Mouse (Mus musculus): Measurements from ENCODE around the gene Usp35. TPM values are rescaled to one million over a fixed set of nuclear protein-coding genes. Genes with fewer than 3 reads are reported as not detected.

The Usp35 gene
- total RNA-seq (2018; cell fraction: chromatin; rRNA removed), result 100 to 1,000 TPM in 2 of 26 experiments, 10 to 100 TPM in 24; 28.1 to 106 (median 69.9) TPM
- 1 to 10 TPM; 1.4 to 9.0 (median 4.8) TPM for total RNA-seq (2018; cell fraction: cytosol; rRNA removed)
- total RNA-seq (2018; cell fraction: nucleus; rRNA removed), result 10 to 100 TPM; 12.1 to 66.0 (median 44.3) TPM
- 1.4 to 13.9 TPM (median 2.4 TPM) in 3 replicates for polyA plus RNA-seq (2018)

DNA sequence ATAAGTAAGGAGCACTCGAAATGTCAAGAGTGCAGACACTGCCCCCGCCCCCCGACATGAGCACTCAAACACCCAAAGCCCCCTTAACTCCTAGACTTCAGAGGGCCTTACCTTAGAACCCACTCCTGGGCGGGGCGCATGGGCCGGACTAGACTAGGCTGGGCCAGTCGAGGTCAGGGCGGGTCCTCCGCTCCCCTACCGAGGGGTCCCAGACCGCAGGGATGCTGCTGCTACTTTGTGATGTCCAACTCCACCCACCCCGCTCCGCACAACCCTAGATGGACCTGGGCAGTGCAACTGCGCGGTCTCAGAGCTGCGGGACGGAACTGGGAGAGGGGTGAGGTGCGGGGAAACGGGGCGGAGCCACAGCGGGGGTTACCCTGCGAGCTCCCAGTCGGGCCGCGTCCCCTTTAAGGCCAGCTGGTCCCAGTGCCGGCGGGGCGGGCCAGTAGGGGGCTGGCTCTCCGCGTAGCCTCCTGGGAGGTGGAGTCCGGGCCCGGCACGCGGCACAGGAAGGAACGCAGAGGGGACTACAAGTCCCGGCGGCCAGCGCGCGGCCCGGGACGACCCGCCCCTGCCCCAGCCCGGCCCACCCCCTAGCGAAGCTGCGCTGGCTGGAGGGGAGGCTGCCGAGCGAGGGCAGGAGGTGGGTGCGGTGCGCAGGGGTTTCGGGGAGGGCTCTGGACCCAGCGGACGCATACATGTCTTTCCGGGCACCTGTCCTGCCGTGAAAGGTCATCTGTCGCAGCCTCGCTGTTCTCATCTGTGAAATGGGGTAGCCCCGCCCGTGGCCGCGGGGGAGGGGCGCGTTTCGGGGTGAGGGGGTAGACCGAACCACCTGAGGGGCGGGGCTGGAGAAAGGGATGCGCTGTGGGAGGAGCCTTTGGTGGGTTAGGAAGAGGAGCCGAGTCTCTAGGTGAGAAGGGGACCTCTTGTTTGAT, at the start of gene Usp35, which contains the start of gene Kctd21:
TSS of gene Usp35 (minus strand) at position 295 of the 941 bp plus-strand sequence.
TSS of gene Kctd21 (plus strand) at position 602 of the 941 bp plus-strand sequence.
- Histone ChIP-seq H3K27ac (peak within 1 kb of the TSS; percentile 52), H3K4me3 (ENCODE audit: inconsistent target) (peak within 1 kb of the TSS; percentile 80), H3K79me2 (ENCODE audit: inconsistent target) (peaks cover 9% of the 10 kb centered on the region; the same call in 1 of the 2 replicates), H3K36me3 (ENCODE audit: inconsistent target) (no peaks in the 10 kb centered on the region; the same call in 1 of the 2 replicates)
- 2% methylated on average over 63 of the region's 68 CpGs for WGBS (ENCODE audit: missing documents)

DNA sequence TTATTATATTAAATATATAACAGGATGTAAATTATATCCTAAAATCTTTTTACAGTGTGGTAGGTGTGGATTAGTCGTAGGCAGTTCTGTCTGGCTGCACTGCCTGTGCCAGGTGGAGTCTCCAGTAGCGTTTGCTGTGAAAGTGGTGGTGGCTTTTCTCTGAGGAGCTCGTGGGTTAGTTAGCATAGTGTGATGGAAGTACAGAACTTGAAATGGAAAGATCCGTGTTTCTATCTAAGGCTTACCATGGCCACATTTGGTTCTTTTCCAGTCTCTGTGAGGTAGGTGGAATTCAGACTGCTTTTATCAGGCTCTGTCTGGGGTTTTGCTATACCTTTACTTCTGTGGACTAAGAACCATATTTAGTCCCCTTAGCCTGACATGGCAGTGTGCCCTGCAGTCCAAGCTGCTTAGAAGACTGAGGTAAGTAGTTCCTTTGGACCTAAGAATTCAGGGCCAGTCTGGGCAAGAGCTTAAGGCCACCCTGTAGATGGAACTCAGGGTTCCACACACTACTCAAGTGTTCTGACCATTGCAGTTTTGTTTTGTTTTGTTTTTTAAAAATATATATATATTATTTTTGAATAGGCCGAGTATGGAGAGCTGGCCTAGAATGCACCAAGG, 48.8 kb upstream of the Usp35 start:
- Histone ChIP-seq H3K4me3 (ENCODE audit: inconsistent target) (no peak overlapping the region), H3K79me2 (ENCODE audit: inconsistent target) (peaks cover 29% of the 10 kb centered on the region), H3K27ac (no peak overlapping the region), H3K36me3 (ENCODE audit: inconsistent target) (peaks cover 16% of the 10 kb centered on the region)
- 96% methylated on average over 5 of the region's 5 CpGs for WGBS (ENCODE audit: missing documents)

GRCm38 (mm10) chr7:97379304-97379703, 47.5 kb upstream of the Usp35 start:
- WGBS (ENCODE audit: missing documents), result 91% methylated on average over 5 of the region's 5 CpGs
- H3K36me3 ChIP-seq (ENCODE audit: inconsistent target), result peaks cover 16% of the 10 kb centered on the region
- H3K27ac ChIP-seq, result no peak overlapping the region
- H3K4me3 ChIP-seq (ENCODE audit: inconsistent target), result no peak overlapping the region
- H3K79me2 ChIP-seq (ENCODE audit: inconsistent target), result peaks cover 29% of the 10 kb centered on the region

- peaks cover 49% of the 10 kb centered on the region for H3K79me2 ChIP-seq (ENCODE audit: inconsistent target)
- peaks cover 16% of the 10 kb centered on the region for H3K36me3 ChIP-seq (ENCODE audit: inconsistent target)
- H3K4me3 ChIP-seq (ENCODE audit: inconsistent target), result no peak overlapping the region
- WGBS (ENCODE audit: missing documents), result 23% methylated on average over 2 of the region's 2 CpGs
- H3K27ac ChIP-seq, result peak overlapping the region; percentile 40
These were observed 44.1 kb upstream of the Usp35 start for GRCm38 (mm10) chr7:97375906-97376305.

DNA sequence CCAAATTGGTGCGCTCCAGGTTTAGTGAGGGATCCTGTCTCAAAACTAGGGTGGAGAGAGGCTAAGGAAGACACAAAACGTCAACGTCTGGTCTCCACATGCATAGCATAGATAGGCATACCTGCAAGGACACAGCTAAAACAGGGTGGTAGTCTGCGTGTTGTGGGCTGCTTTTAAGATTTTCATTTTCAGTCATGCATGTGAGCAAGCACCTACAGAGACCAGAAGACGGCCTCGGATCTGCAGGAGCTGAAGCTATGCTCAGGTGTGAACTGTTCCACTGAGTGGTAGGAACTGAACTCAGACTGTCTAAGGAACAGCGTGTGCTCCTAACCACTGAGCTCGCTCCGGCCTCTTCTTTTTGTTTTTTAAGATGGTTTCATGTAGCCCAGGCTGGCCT, 43.3 kb upstream of the Usp35 start:
- Histone ChIP-seq H3K36me3 (ENCODE audit: inconsistent target) (peaks cover 16% of the 10 kb centered on the region), H3K79me2 (ENCODE audit: inconsistent target) (peaks cover 49% of the 10 kb centered on the region), H3K4me3 (ENCODE audit: inconsistent target) (no peak overlapping the region), H3K27ac (0 out of 2 replicates have a peak overlapping the region, but pooled peaks have one; percentile 40)
- WGBS (ENCODE audit: missing documents), result 94% methylated on average over 9 of the region's 9 CpGs

DNA sequence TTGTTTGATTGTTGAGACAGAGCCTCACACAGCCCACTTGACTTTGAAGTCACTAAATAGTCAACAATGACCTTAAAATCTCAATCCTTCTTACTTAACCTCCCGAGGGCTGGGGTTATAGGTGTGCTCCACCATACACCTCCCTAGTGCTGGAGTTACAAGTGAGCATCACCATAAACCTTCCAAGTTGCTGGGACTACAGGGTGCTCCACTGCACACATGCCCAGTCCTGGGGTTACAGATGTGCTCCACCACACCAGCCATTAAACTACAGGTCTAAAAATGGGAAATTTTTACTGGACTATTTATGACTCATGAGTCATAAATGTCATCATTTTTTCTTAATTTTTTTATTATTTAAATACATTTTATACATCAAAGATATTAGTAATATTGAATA, 34.1 kb upstream of the Usp35 start:
- Histone ChIP-seq H3K79me2 (ENCODE audit: inconsistent target) (no peaks in the 10 kb centered on the region), H3K4me3 (ENCODE audit: inconsistent target) (no peak overlapping the region), H3K36me3 (ENCODE audit: inconsistent target) (no peaks in the 10 kb centered on the region), H3K27ac (no peak overlapping the region)
- 91% methylated on average over 1 of the region's 1 CpGs for WGBS (ENCODE audit: missing documents)

DNA sequence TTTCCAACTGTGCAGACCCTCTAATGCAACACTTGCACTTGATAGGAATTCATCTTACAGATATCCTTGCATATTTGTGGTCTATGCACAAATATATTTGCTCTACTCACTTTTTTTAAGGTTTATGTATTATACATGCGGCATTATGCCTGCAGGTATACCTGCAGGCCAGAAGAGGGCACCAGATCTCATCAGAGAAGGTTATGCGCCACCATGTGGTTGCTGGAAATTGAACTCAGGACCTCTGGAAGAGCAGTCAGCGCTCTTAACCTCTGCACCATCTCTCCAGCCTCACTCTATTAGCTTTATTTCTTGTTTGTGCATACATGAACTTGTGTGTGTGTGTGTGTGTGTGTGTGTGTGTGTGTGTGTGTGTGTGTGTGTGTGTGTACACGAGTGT, 29.6 kb upstream of the Usp35 start:
- no peak overlapping the region for H3K4me3 ChIP-seq (ENCODE audit: inconsistent target)
- 46% methylated on average over 4 of the region's 4 CpGs for WGBS (ENCODE audit: missing documents)
- H3K36me3 ChIP-seq (ENCODE audit: inconsistent target), result no peaks in the 10 kb centered on the region
- H3K79me2 ChIP-seq (ENCODE audit: inconsistent target), result no peaks in the 10 kb centered on the region
- no peak overlapping the region for H3K27ac ChIP-seq

GRCm38 (mm10) chr7:97360955-97361354, 29.1 kb upstream of the Usp35 start:
- Histone ChIP-seq H3K36me3 (ENCODE audit: inconsistent target) (no peaks in the 10 kb centered on the region), H3K27ac (no peak overlapping the region), H3K4me3 (ENCODE audit: inconsistent target) (no peak overlapping the region), H3K79me2 (ENCODE audit: inconsistent target) (no peaks in the 10 kb centered on the region)
- 87% methylated on average over 3 of the region's 3 CpGs for WGBS (ENCODE audit: missing documents)

- no peaks in the 10 kb centered on the region for H3K36me3 ChIP-seq (ENCODE audit: inconsistent target)
- no peak overlapping the region for H3K4me3 ChIP-seq (ENCODE audit: inconsistent target)
- no peak overlapping the region for H3K27ac ChIP-seq
- H3K79me2 ChIP-seq (ENCODE audit: inconsistent target), result no peaks in the 10 kb centered on the region
- WGBS (ENCODE audit: missing documents), result 95% methylated on average over 5 of the region's 5 CpGs
These were observed 28.3 kb upstream of the Usp35 start for GRCm38 (mm10) chr7:97360166-97360565.

DNA sequence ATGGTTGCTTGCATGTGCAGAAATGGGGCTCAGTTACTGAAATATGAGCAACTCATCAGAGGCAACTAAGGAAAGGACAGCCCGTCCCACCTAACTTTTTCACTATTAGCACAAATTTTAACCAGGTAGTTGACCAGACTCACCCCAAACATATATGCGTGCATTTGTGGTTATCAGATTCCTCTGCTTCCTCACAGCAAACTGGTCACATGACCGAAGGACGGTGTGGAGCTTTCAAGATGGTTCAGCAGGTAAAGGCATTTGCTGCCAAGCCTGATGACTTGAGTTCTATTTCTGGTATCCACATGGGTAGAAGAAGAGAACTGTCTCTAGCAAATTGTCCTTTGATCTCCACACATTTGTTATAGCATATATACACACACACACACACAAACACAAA, 26.5 kb upstream of the Usp35 start:
- WGBS (ENCODE audit: missing documents), result 75% methylated on average over 4 of the region's 4 CpGs
- Histone ChIP-seq H3K36me3 (ENCODE audit: inconsistent target) (no peaks in the 10 kb centered on the region), H3K79me2 (ENCODE audit: inconsistent target) (no peaks in the 10 kb centered on the region), H3K27ac (no peak overlapping the region), H3K4me3 (ENCODE audit: inconsistent target) (no peak overlapping the region)

DNA sequence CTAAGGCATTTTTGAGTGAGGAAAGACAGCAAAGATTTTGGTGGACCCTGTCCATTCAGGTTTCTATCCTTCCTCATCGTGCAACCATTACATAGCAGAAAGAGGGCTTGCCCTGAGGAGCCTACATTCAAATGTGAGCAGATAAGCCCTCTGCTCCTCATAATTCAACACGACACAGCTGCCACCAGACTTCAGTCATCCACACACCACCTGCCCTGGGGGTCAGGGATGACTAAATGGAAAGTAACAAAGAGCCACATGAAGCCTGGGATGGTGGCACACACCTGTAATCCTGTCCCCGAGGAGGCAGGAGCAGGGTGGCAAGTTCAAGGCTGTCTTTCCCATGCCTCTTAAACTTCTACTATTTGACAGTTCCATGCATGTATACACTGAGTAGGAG, 26.0 kb upstream of the Usp35 start:
- 87% methylated on average over 3 of the region's 3 CpGs for WGBS (ENCODE audit: missing documents)
- Histone ChIP-seq H3K27ac (peak overlapping the region; percentile 97), H3K79me2 (ENCODE audit: inconsistent target) (no peaks in the 10 kb centered on the region), H3K36me3 (ENCODE audit: inconsistent target) (no peaks in the 10 kb centered on the region), H3K4me3 (ENCODE audit: inconsistent target) (no peak overlapping the region)

- 70% methylated on average over 5 of the region's 5 CpGs for WGBS (ENCODE audit: missing documents)
- H3K27ac ChIP-seq, result peak overlapping the region; percentile 97
- H3K79me2 ChIP-seq (ENCODE audit: inconsistent target), result no peaks in the 10 kb centered on the region
- H3K36me3 ChIP-seq (ENCODE audit: inconsistent target), result no peaks in the 10 kb centered on the region
- no peak overlapping the region for H3K4me3 ChIP-seq (ENCODE audit: inconsistent target)
These were observed 25.1 kb upstream of the Usp35 start for GRCm38 (mm10) chr7:97356875-97357276.

DNA sequence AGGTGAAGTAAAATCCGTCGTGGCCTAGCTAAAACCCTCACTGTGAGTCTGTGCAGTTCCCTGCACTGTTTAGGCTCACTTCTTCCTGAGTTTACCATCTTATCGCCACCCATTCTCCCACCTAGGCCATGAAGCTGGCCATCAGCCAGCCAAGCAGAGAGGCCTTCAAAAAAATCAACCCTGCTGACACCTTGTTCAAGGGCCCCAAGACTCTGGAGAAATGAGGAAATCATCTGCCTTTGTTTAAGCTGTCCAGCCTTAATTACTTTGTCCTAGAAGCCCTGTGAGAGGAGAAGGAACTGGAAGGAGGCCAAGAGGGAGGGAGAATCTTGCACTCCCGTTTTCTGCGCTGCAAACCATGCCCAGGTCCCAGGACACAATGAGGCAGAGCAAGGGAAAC, 24.4 kb upstream of the Usp35 start:
- H3K36me3 ChIP-seq (ENCODE audit: inconsistent target), result no peaks in the 10 kb centered on the region
- no peak overlapping the region for H3K4me3 ChIP-seq (ENCODE audit: inconsistent target)
- WGBS (ENCODE audit: missing documents), result 63% methylated on average over 5 of the region's 5 CpGs
- H3K79me2 ChIP-seq (ENCODE audit: inconsistent target), result no peaks in the 10 kb centered on the region
- peak overlapping the region; percentile 97 for H3K27ac ChIP-seq

GRCm38 (mm10) chr7:97355068-97355841, 23.4 kb upstream of the Usp35 start:
- 48% methylated on average over 13 of the region's 13 CpGs for WGBS (ENCODE audit: missing documents)
- peak overlapping the region; percentile 97 for H3K27ac ChIP-seq
- no peak overlapping the region for H3K4me3 ChIP-seq (ENCODE audit: inconsistent target)
- no peaks in the 10 kb centered on the region for H3K79me2 ChIP-seq (ENCODE audit: inconsistent target)
- no peaks in the 10 kb centered on the region for H3K36me3 ChIP-seq (ENCODE audit: inconsistent target)
